Mouse (Mus musculus): ENCODE results near the gene Gm45521.

GRCm38 (mm10) chr14:7999030-7999429 is 41.9 kb downstream of the Gm45521 start:
- TF ChIP-seq CTCF (IDR thresholded peaks at IDR 0.05; ENCODE audit: extremely low read depth, insufficient read depth, low read length) = no peak
- no peak for TF ChIP-seq POLR2A (IDR thresholded peaks at IDR 0.05; ENCODE audit: extremely low read depth, insufficient read depth, low read length)
